Mouse (Mus musculus) hindbrain, postnatal 0 days (tissue): Measurements from ENCODE around the gene Zc3h10. TPM values are rescaled to one million over a fixed set of nuclear protein-coding genes. Genes with fewer than 3 reads are reported as not detected.
A peak's percentile ranks its signal among the peaks of the same experiment; 100 is the strongest.

Experiments used
- ATAC-seq: fragments of 200-750 bp; cut with Nextera tagmentation; 2 replicates; pipeline ENCODE4 v1.8.0; 2017; ENCODE audit warnings: mild to moderate bottlenecking, moderate TSS enrichment, moderate library complexity
- DNase-seq: peaks from one replicate; pipeline ENCODE4 v3.0.0-alpha.2; 2015; ENCODE audit warnings: low spot score
- H3K27ac ChIP-seq: fragments of 300-500 bp; sonication (generic); 2 replicates; pipeline ENCODE4 v1.5.1; 2014; ENCODE audit warnings: mild to moderate bottlenecking
- H3K27me3 ChIP-seq: fragments of 300-500 bp; sonication (generic); 2 replicates; pipeline ENCODE4 v1.6.1; 2014; ENCODE audit warnings: low read length, mixed read lengths; ENCODE audit not compliant: insufficient read depth
- H3K36me3 ChIP-seq: fragments of 300-500 bp; sonication (generic); 2 replicates; pipeline ENCODE4 v1.6.1; 2014; ENCODE audit warnings: low read length, mixed read lengths; ENCODE audit not compliant: insufficient read depth
- H3K4me1 ChIP-seq: fragments of 300-500 bp; sonication (generic); 2 replicates; pipeline ENCODE4 v1.6.1; 2014; ENCODE audit warnings: antibody characterized with exemption, low read length, mixed read lengths; ENCODE audit not compliant: insufficient read depth
- H3K4me2 ChIP-seq: fragments of 300-500 bp; sonication (generic); 2 replicates; pipeline ENCODE4 v1.6.1; 2014; ENCODE audit warnings: low read depth, mild to moderate bottlenecking, low read length, moderate library complexity, mixed read lengths
- H3K4me3 ChIP-seq: fragments of 300-500 bp; sonication (generic); 2 replicates; pipeline ENCODE4 v1.5.1; 2014; ENCODE audit warnings: low read length
- H3K9ac ChIP-seq: fragments of 300-500 bp; sonication (generic); replicated peaks from 2 replicates; pipeline ENCODE4 v1.6.1; 2014; ENCODE audit warnings: mild to moderate bottlenecking, low read length, moderate library complexity, mixed read lengths
- H3K9me3 ChIP-seq: fragments of 300-500 bp; sonication (generic); 2 replicates; pipeline ENCODE4 v1.6.1; 2016; ENCODE audit warnings: low read length, mixed read lengths
- CTCF ChIP-seq: IDR thresholded peaks from 2 replicates; pipeline ENCODE4 v1.5.1; 2016; ENCODE audit warnings: antibody characterized with exemption, control low read depth, low read depth
- WGBS: fragments of 180-500 bp; shearing (Covaris S2); extraction: QIAGEN DNeasy Blood & Tissue Kit; methylation state at CpG from one replicate; pipeline ENCODE4 v1.1.7; 2014; 5-methylcytosine and 5-hydroxymethylcytosine counted together
- polyA plus RNA-seq: library from polyadenylated mRNA; unstranded; fragments of >200 nt; fragmentation: Nextera tagmentation; extraction: Ambion mirVana; gene quantifications from 2 replicates; pipeline ENCODE4 v1.2.1, GENCODE M21; 2015
- total RNA-seq: library from RNA; depleted of rRNA; stranded (reverse); fragments of >200 nt; gene quantifications from 2 replicates; pipeline ENCODE4 v1.2.3, GENCODE M21; 2014

Zc3h10 gene
- total and polyA plus RNA-seq, 2 experiments from 2014 or later: 12.5 to 19.4 TPM

GRCm38 (mm10) chr10:128538340-128538870 is 9.2 kb downstream of the Zc3h10 start:
- H3K9me3 ChIP-seq: no peaks in the 10 kb centered on the region
- H3K4me1 ChIP-seq: no peaks in the 10 kb centered on the region
- no peak overlapping the region for H3K27ac ChIP-seq
- H3K9ac ChIP-seq: no peak overlapping the region
- ATAC-seq (no peak), DNase-seq (no peak)
- H3K4me2 ChIP-seq: no peak overlapping the region
- TF ChIP-seq CTCF: no peak
- peaks cover 9% of the 10 kb centered on the region; the same call in 1 of the 2 replicates for H3K36me3 ChIP-seq
- no peaks in the 10 kb centered on the region for H3K27me3 ChIP-seq
- 100% methylated on average over 1 of the region's 1 CpGs for whole genome bisulfite sequencing
- H3K4me3 ChIP-seq: no peak overlapping the region

- DNase-seq: peak; percentile 92
- Histone ChIP-seq H3K36me3 (0 out of 2 replicates have a peak, but pooled peaks cover 3% of the 10 kb centered on the region), H3K27me3 (no peaks in the 10 kb centered on the region), H3K4me3 (0 out of 2 replicates have a peak overlapping the region, but pooled peaks have one; percentile 9), H3K27ac (no peak overlapping the region), H3K4me1 (no peaks in the 10 kb centered on the region), H3K9ac (no peak overlapping the region; the same call in 1 of the 2 replicates), H3K9me3 (no peaks in the 10 kb centered on the region), H3K4me2 (peak overlapping the region; percentile 47)
- peak; percentile 92 for TF ChIP-seq CTCF
- peak; percentile 91 for ATAC-seq
- 15% methylated on average over 18 of the region's 18 CpGs for WGBS
Observed at GRCm38 (mm10) chr10:128536266-128536940, 11.2 kb downstream of the Zc3h10 start.

- H3K9ac ChIP-seq: no peak overlapping the region; the same call in 1 of the 2 replicates
- H3K4me2 ChIP-seq: peak overlapping the region; percentile 47
- no peaks in the 10 kb centered on the region for H3K9me3 ChIP-seq
- no peak overlapping the region for H3K27ac ChIP-seq
- H3K27me3 ChIP-seq: no peaks in the 10 kb centered on the region
- H3K4me3 ChIP-seq: 0 out of 2 replicates have a peak overlapping the region, but pooled peaks have one; percentile 9
- 70% methylated on average over 4 of the region's 4 CpGs for WGBS
- H3K4me1 ChIP-seq: no peaks in the 10 kb centered on the region
- no peak; the same call in 1 of the 2 replicates for ATAC-seq
- TF ChIP-seq CTCF: no peak
- DNase-seq: no peak
- H3K36me3 ChIP-seq: no peaks in the 10 kb centered on the region
Observed at GRCm38 (mm10) chr10:128535624-128536265, 11.8 kb downstream of the Zc3h10 start.

- Histone ChIP-seq H3K4me3 (no peak overlapping the region), H3K4me2 (no peak overlapping the region), H3K36me3 (no peaks in the 10 kb centered on the region), H3K9ac (no peak overlapping the region), H3K9me3 (no peaks in the 10 kb centered on the region), H3K4me1 (no peaks in the 10 kb centered on the region), H3K27me3 (no peaks in the 10 kb centered on the region), H3K27ac (no peak overlapping the region)
- DNase-seq (no peak), ATAC-seq (no peak)
- WGBS: 87% methylated on average over 2 of the region's 2 CpGs
- TF ChIP-seq CTCF: no peak
Observed at GRCm38 (mm10) chr10:128535206-128535605, 12.4 kb downstream of the Zc3h10 start.

- H3K9me3 ChIP-seq: no peaks in the 10 kb centered on the region
- no peaks in the 10 kb centered on the region for H3K27me3 ChIP-seq
- no peaks in the 10 kb centered on the region; the same call in 1 of the 2 replicates for H3K36me3 ChIP-seq
- ATAC-seq (no peak), DNase-seq (no peak)
- H3K27ac ChIP-seq: peak overlapping the region; percentile 8; the same call in 1 of the 2 replicates
- H3K4me2 ChIP-seq: peak overlapping the region; percentile 99
- WGBS: 30% methylated on average over 28 of the region's 28 CpGs
- H3K4me1 ChIP-seq: no peaks in the 10 kb centered on the region
- peak overlapping the region; percentile 83 for H3K4me3 ChIP-seq
- peak overlapping the region; percentile 14; the same call in 1 of the 2 replicates for H3K9ac ChIP-seq
- no peak for TF ChIP-seq CTCF
Observed at GRCm38 (mm10) chr10:128526366-128527356, 20.9 kb downstream of the Zc3h10 start.
